Mouse (Mus musculus) neural tube, embryonic 14.5 days (tissue): ENCODE measurements around the gene Gm49425. TPM values are rescaled to one million over a fixed set of nuclear protein-coding genes. Genes with fewer than 3 reads are reported as not detected.

Experiments used
- ATAC-seq: fragments of 200-750 bp; cut with Nextera tagmentation; 2 replicates; pipeline ENCODE4 v1.8.0; 2017; ENCODE audit warnings: low read depth, mild to moderate bottlenecking, moderate TSS enrichment, moderate library complexity
- H3K27ac ChIP-seq: fragments of 300-500 bp; sonication (generic); 2 replicates; pipeline ENCODE4 v1.5.1; 2014; ENCODE audit warnings: low read depth, mild to moderate bottlenecking, control low read depth, low read length, moderate library complexity, mixed read lengths
- H3K27me3 ChIP-seq: fragments of 300-500 bp; sonication (generic); 2 replicates; pipeline ENCODE4 v1.6.1; 2014; ENCODE audit warnings: low read length; ENCODE audit not compliant: control insufficient read depth, insufficient read depth
- H3K36me3 ChIP-seq: fragments of 300-500 bp; sonication (generic); 2 replicates; pipeline ENCODE4 v1.6.1; 2014; ENCODE audit warnings: low read length, mixed read lengths; ENCODE audit not compliant: control insufficient read depth, insufficient read depth
- H3K4me1 ChIP-seq: fragments of 300-500 bp; sonication (generic); 2 replicates; pipeline ENCODE4 v1.6.1; 2014; ENCODE audit warnings: low read length; ENCODE audit not compliant: control insufficient read depth, insufficient read depth
- H3K4me2 ChIP-seq: fragments of 300-500 bp; sonication (generic); 2 replicates; pipeline ENCODE4 v1.6.1; 2014; ENCODE audit warnings: mild to moderate bottlenecking, low read depth, low read length, control low read depth
- H3K4me3 ChIP-seq: fragments of 300-500 bp; sonication (generic); 2 replicates; pipeline ENCODE4 v1.5.1; 2014; ENCODE audit warnings: low read depth, low read length, control low read depth, mixed read lengths
- H3K9ac ChIP-seq: fragments of 300-500 bp; sonication (generic); replicated peaks from 2 replicates; pipeline ENCODE4 v1.6.1; 2014; ENCODE audit warnings: low read depth, mild to moderate bottlenecking, control low read depth, low read length, mixed read lengths
- H3K9me3 ChIP-seq: fragments of 300-500 bp; sonication (generic); 2 replicates; pipeline ENCODE4 v1.6.1; 2016; ENCODE audit warnings: low read length; ENCODE audit not compliant: control insufficient read depth
- WGBS: fragments of 180-500 bp; shearing (Covaris S2); extraction: QIAGEN DNeasy Blood & Tissue Kit; methylation state at CpG from one replicate; pipeline ENCODE4 v1.1.7; 2014; 5-methylcytosine and 5-hydroxymethylcytosine counted together
- polyA plus RNA-seq: library from polyadenylated mRNA; unstranded; fragments of >200 nt; fragmentation: Nextera tagmentation; extraction: Ambion mirVana; gene quantifications from 2 replicates; pipeline ENCODE4 v1.2.1, GENCODE M21; 2014

The Gm49425 gene
- polyA plus RNA-seq, 1 experiment from 2014 or later, result 0.29 TPM

DNA sequence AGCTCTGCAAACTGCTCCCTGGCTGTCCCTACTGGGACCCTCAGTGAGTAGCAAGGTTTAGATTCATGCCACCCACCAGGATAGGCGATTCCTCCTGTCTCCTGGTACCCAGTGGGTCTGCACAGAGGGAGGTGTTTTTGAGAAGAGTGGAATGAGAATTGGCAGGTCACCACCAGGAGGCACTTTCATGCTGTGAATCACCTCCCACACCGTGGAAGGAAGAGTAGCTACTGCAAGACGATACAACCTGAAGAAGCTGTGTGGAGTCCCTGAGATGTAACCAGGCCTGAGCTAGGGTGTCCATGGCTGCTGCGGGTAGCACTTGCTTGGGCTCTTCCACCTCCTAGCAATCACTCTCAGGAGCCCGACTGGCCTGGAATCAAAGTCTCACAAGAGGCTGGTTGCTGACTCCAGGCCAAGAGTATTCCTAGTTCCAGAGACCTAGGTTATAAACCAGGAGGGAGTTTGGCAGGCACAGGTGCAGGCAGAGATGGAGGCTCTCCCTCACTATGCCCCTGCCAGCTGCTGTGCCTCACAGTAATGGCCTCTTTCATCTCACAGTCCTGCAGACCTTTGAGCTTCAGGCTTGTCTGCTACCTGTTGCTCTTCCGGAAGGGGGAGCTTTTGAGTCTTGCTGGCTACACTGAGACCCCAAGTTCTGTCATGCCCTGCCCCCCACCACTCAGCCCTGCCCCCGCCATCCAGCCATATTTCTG, 21.0 kb upstream of the Gm49425 start:
- H3K27ac ChIP-seq, result no peak overlapping the region
- no peaks in the 10 kb centered on the region for H3K4me1 ChIP-seq
- no peaks in the 10 kb centered on the region for H3K36me3 ChIP-seq
- 40% methylated on average over 7 of the region's 7 CpGs for WGBS
- no peak overlapping the region for H3K4me2 ChIP-seq
- ATAC-seq, result no peak
- H3K4me3 ChIP-seq, result no peak overlapping the region
- H3K9me3 ChIP-seq, result no peaks in the 10 kb centered on the region
- no peak overlapping the region for H3K9ac ChIP-seq
- H3K27me3 ChIP-seq, result no peaks in the 10 kb centered on the region

DNA sequence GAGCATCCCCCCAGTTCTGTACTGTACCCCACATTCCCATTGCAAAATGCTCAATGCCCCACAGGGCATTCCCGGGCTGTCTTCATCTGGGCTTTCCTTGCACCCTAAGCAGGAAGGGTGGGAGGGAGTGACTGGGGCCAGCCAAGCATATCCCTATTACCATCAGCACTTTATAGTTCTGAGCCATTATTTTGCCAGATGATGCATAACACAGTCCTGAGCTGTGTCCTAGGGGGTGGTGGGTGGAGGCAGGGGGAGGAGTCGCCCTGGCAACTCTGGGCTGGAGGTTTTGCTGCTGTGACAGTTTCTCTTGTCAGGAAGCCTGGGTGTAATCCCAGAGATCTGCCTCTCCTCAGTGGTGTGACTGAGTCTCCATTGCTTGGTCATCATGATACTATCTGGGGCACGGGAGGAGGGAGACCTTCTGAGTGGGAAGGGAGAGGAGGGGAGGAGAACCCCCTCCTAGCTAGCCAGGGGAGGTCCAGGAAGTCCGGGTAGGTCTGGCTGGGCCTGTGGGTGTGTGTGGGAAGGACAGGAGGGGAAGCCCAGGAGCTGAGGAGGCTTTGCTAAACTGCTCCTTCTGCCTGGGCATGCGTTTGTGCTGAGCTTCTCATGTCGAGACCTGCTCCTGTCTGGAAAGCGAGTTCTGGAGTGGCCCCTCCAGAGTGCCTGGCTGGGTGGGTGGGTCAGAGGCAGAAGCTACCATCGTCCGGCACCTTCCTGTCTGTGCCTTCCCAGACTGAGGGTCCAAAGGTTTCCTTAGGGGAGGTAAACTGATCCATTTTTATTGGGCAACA, 19.2 kb upstream of the Gm49425 start:
- H3K9ac ChIP-seq, result no peak overlapping the region
- H3K27ac ChIP-seq, result no peak overlapping the region
- peak; percentile 58; the same call in 1 of the 2 replicates for ATAC-seq
- no peak overlapping the region for H3K4me3 ChIP-seq
- no peaks in the 10 kb centered on the region for H3K36me3 ChIP-seq
- 63% methylated on average over 9 of the region's 9 CpGs for WGBS
- H3K9me3 ChIP-seq, result no peaks in the 10 kb centered on the region
- no peaks in the 10 kb centered on the region for H3K27me3 ChIP-seq
- no peak overlapping the region for H3K4me2 ChIP-seq
- H3K4me1 ChIP-seq, result no peaks in the 10 kb centered on the region

DNA sequence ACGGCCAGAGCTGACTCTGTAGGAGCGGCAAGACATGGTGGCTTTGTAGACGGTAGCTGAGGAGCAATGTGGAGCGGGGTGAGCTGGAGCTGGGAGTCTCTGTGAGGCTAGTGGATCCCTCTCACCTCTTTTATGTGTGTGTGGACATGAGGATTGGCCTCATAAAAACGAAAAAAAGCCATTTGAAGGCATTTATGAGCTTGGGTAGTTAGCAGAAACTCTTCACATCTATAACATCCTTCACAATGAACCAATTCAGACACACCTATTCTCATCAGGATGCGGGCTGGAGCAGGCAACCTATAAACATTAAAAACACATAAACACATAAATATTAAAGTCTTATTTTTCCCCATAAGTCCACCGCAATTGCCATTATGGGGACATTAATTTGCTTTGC, 15.7 kb upstream of the Gm49425 start, which contains the start of gene Krt84:
Krt84 (minus strand) TSS at position 101 of the 400 bp plus-strand sequence.
- Histone ChIP-seq H3K27ac (no peak within 1 kb of the TSS), H3K27me3 (no peaks in the 10 kb centered on the region), H3K9ac (no peak within 1 kb of the TSS), H3K4me1 (no peaks in the 10 kb centered on the region), H3K36me3 (no peaks in the 10 kb centered on the region), H3K4me2 (no peak within 1 kb of the TSS), H3K4me3 (no peak within 1 kb of the TSS), H3K9me3 (no peaks in the 10 kb centered on the region)
- ATAC-seq, result no peak
- 68% methylated on average over 7 of the region's 7 CpGs for WGBS

DNA sequence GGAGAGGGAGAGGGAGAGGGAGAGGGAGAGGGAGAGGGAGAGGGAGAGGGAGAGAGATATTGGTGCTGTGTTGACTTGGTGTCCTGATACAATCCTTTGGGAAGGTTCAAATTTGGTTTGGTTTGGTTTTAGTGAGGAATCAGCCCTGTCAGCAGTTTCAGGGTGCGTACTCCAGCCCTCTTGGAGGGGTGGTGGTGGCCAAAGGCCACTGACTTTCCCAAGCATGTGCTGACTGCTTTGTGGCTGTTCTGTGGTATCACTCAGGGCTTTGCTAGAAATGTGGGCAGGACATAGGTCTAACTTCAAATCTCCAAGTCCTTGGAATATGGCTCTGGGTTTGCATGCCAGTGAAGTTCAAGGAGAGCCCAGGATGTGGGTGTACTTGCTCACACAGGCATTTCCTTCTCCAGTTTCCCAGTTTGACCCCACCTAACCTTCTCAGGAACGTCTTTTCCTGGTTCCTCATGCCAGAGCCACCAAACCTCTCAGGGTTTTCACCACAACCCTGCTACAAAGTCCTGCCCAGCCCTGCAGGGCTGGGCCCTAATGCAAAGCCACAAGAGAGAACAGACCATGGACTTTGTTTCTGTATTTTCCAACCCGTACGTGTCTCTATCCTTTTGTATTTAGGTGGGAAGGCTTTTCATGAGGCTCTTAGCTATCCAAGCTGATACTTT, 5.6 kb upstream of the Gm49425 start:
- Histone ChIP-seq H3K4me1 (no peaks in the 10 kb centered on the region), H3K4me3 (no peak overlapping the region), H3K9ac (no peak overlapping the region), H3K27ac (no peak overlapping the region), H3K4me2 (no peak overlapping the region), H3K9me3 (no peaks in the 10 kb centered on the region), H3K36me3 (no peaks in the 10 kb centered on the region), H3K27me3 (no peaks in the 10 kb centered on the region)
- WGBS, result 76% methylated on average over 4 of the region's 4 CpGs
- ATAC-seq, result no peak

DNA sequence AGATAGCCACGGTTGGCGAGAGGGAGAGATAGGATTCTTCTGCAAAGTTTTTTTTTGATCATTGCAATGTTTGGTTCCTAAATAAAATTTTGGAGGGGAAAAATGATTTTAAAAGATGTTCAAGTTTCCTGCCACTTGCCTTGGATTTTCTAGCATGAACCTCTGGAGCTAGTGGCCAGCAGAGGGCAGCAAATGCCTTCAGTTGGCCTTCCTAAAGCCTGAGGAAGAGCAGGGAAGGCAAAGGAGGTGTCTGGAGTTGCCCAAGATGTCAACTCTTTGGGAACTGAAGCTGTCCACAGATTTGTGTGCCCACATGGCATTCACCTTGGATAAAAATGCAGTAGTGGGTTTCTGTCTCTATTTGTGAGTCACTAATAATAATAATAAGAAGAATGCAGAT, 2.7 kb upstream of the Gm49425 start:
- 15% methylated on average over 2 of the region's 2 CpGs for WGBS
- H3K27ac ChIP-seq, result no peak overlapping the region

DNA sequence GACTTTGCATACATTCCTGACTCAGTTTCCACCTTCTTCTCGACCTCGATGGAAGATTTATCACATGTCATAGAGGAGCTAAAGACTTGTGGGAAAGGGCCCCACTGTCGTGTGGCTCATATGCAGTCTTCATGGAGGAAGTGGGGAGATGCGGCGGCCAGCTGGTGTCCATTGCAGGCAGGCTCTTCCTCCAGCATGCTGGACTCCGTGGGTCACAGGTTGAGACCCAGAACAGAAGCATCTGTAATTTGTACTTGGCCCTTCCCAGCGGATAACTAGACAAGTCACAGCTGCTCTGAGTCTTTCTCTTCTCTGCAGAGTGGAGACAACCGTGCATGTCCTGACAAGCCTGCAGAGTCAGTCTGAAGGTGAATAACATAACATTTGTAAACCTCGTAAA, 8.8 kb downstream of the Gm49425 start:
- H3K27me3 ChIP-seq, result no peaks in the 10 kb centered on the region
- H3K4me1 ChIP-seq, result no peaks in the 10 kb centered on the region
- no peak overlapping the region for H3K4me2 ChIP-seq
- H3K9me3 ChIP-seq, result no peaks in the 10 kb centered on the region
- no peak for ATAC-seq
- H3K9ac ChIP-seq, result no peak overlapping the region
- no peak overlapping the region for H3K27ac ChIP-seq
- no peaks in the 10 kb centered on the region for H3K36me3 ChIP-seq
- WGBS, result 81% methylated on average over 9 of the region's 9 CpGs
- no peak overlapping the region for H3K4me3 ChIP-seq

More for the DNA sequence above, 2.7 kb upstream of the Gm49425 start:
- ATAC-seq, result no peak
- Histone ChIP-seq H3K27me3 (no peaks in the 10 kb centered on the region), H3K9ac (no peak overlapping the region), H3K9me3 (no peaks in the 10 kb centered on the region), H3K4me2 (no peak overlapping the region), H3K36me3 (no peaks in the 10 kb centered on the region), H3K4me3 (no peak overlapping the region), H3K4me1 (no peaks in the 10 kb centered on the region)

DNA sequence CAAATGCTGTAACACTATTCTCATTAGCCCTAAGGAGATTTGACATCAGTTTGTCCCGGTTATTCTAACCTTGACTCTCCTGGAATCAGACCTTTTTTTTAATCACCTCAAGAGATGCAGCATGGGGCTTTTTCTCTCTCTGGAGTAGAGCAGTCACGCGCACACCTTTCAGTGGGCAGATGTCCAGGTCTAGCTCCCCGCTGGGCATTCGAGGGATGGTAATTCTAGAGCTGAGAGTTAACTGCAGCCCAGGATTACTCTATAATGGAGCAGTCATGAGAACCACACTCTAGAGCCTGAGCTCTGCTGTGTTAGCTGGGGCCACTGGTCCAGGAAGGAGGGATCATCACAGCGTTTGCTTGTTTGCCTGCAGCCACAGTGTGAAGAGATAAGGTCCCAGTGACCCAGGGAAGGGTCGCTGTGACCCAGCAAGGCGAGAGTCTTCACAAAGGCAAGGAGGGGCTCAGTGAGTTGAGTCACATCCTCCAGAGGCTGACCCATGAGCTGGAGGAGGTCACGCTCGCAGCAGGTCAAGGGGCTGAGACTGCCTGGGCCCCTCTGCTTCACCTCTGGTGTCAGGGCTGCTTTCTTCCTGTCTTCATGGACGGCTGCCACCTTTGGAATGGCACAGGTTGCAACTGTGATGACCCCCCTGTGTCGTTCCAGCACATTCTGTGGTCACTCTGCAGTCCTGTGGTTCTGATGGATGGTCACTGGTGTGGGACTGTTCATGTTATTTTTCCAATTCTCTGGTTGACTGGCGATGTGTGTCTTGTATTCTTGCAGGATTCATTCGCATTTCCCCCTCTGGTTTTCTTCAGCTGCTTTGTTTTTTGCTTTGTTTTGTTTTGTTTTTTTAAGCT, 9.9 kb downstream of the Gm49425 start:
- no peak overlapping the region for H3K27ac ChIP-seq
- WGBS, result 77% methylated on average over 14 of the region's 14 CpGs
- H3K27me3 ChIP-seq, result no peaks in the 10 kb centered on the region
- H3K4me1 ChIP-seq, result no peaks in the 10 kb centered on the region
- H3K4me3 ChIP-seq, result no peak overlapping the region
- no peaks in the 10 kb centered on the region for H3K36me3 ChIP-seq
- H3K4me2 ChIP-seq, result no peak overlapping the region
- H3K9ac ChIP-seq, result no peak overlapping the region
- no peaks in the 10 kb centered on the region for H3K9me3 ChIP-seq
- ATAC-seq, result no peak

DNA sequence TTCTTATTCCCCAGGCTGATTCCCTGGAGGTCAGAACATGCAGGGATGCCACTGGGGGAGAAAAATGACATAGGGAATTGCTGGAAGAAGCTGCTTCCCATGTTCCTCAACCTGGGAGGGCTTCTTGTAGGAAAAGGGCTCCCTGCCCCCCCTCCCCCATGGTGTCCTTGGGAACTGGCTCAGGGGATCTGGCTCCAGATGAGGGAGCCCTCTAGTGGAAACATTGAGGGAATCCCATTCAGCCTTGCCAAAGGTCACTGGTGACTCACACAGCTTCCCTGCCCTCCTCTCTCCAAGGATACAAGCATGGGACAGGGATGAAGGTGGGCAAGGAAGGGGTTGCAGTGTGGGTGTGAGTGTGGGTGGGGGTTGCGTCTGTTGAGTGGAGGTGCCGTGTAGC, 19.9 kb downstream of the Gm49425 start:
- H3K9me3 ChIP-seq, result no peaks in the 10 kb centered on the region
- H3K4me3 ChIP-seq, result no peak overlapping the region
- WGBS, result 74% methylated on average over 2 of the region's 2 CpGs
- H3K36me3 ChIP-seq, result no peaks in the 10 kb centered on the region
- no peak for ATAC-seq
- H3K27me3 ChIP-seq, result no peaks in the 10 kb centered on the region
- no peak overlapping the region for H3K4me2 ChIP-seq
- no peak overlapping the region for H3K9ac ChIP-seq
- H3K27ac ChIP-seq, result no peak overlapping the region
- no peaks in the 10 kb centered on the region for H3K4me1 ChIP-seq
